Mouse (Mus musculus): ENCODE data around the gene Grik4. TPM values are rescaled to one million over a fixed set of nuclear protein-coding genes. Genes with fewer than 3 reads are reported as not detected.

The Grik4 gene
- polyA plus RNA-seq, 1 experiment from 2014 or later = 0.41 TPM

DNA sequence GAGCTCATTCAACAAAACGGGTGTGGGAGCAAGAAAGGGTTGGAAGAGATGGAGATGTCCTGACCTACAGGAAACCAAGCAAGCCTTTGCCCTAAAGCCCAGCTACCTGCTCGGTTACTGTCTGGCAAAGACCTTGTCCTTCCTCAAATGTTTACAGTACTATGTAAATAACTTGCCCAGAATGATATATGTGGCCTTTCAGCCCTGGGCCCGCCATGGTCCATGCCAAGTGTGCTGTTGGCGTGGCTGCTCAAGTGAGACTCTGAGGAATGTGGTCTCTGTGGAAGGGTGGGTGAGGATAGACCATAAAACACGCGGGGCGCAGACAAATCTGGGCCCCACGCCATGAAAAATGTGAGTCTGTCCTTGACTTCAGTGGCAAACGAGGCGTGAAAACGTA lies 83.1 kb downstream of the Grik4 start:
- Histone ChIP-seq H3K27me3 (no peaks in the 10 kb centered on the region), H3K9me3 (replicated peaks) (no peaks in the 10 kb centered on the region), H3K36me3 (replicated peaks) (no peaks in the 10 kb centered on the region), H3K4me2 (no peak overlapping the region), H3K9ac (no peak overlapping the region), H3K4me3 (replicated peaks) (no peak overlapping the region), H3K27ac (replicated peaks) (no peak overlapping the region), H3K4me1 (replicated peaks) (no peaks in the 10 kb centered on the region; the same call in 1 of the 2 replicates)
- WGBS (ENCODE audit: insufficient replicate concordance) = 63% methylated on average over 11 of the region's 11 CpGs
- no peak for ATAC-seq (ENCODE audit: insufficient read depth)

DNA sequence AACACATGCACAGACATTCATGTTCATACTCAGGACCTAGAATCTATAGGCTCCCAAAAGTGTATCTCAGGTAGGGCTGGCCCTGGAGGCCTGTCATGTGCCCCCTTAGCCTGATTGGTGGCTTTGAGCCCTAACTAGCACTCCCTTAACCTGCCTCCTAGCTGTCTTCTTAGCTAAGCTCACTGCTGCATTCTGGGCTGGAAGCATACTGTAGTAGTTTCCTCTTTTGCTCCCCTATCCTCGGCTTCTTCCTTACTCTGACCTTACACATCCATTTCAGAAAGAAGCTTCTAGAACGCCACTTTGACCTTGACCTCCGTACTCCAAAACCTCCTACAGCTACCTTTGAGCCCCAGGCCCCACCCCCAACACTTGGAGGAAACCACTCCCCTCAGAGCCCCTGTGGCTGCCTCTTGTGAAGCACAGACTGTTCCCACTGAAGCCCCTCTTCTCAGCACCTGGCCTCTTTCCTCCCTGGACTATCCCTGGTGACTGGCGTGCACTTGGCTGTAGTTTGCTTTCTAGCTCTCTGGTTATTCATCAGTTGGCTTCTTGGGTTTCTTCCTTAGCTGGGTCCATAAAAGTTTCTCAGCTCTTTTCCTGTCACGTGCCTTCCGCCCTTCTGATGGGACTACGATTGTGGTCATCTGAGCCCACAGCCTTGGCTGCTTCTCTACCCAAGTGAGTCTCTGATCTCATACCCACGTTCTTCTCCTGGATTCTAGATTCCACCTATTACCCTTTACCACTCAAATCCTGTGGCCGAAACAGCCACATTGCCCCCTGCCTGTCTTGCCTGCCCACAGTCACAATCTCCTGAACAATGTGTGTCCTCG lies 84.1 kb downstream of the Grik4 start:
- no peaks in the 10 kb centered on the region for H3K4me1 ChIP-seq (replicated peaks)
- H3K4me3 ChIP-seq (replicated peaks) = no peak overlapping the region
- no peaks in the 10 kb centered on the region for H3K9me3 ChIP-seq (replicated peaks)
- no peak overlapping the region for H3K4me2 ChIP-seq
- H3K9ac ChIP-seq = no peak overlapping the region
- no peaks in the 10 kb centered on the region for H3K36me3 ChIP-seq (replicated peaks)
- WGBS (ENCODE audit: insufficient replicate concordance) = 33% methylated on average over 10 of the region's 10 CpGs
- H3K27me3 ChIP-seq = no peaks in the 10 kb centered on the region
- ATAC-seq (ENCODE audit: insufficient read depth) = no peak
- H3K27ac ChIP-seq (replicated peaks) = no peak overlapping the region

DNA sequence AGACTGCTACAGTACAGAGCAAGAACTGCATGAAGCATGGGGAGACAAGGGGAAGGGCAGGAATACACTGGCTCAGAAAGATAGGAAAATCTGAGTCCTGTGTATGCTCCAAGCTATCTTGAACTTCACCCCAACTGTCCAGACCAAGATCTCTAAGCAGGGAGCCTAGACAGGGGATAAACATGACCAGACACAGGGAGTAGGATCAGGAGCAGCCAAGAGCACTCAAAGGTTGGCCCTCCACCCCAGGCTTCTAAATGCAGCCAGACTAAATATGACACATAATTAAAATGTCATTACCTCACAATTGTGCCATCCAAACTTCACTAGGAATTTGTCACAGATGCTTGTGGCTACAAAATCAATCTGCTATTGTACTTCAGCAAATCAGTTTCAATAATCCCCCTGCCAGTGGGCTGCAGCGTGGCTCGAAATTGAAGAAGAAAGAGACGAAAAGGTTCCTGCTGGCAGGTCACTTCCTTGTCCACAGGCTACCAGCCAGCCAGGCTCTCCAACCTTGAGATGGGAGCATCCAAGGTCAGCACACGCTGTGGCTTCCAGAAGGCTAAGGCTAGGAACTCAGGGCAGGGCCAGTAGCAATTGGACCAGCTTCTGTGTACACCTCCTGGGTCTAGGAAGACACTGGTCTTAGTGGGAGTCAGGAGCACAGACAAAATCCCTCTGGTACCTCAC lies 85.1 kb downstream of the Grik4 start:
- no peak for ATAC-seq (ENCODE audit: insufficient read depth)

DNA sequence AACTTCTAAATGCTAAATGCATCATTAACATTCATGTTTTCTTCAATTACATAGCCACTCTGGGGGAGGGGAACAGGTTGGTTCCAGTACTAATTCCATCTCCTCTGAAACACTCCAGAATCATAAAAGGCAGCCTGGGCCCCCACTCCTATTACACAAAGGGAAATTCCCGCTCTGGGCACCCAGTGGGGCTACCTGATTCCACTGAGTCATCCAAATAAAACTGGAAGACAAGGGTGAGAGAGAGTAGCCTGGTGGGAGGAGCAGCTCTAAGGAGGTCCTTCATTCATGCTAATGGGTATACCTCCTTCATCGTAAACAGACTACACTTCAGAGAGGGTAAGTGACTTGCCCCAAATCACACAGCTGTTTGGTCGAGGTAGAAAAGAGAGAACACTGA lies 85.7 kb downstream of the Grik4 start:
- 44% methylated on average over 3 of the region's 3 CpGs for WGBS (ENCODE audit: insufficient replicate concordance)
- no peak overlapping the region for H3K4me2 ChIP-seq
- no peak for ATAC-seq (ENCODE audit: insufficient read depth)
- no peak overlapping the region for H3K4me3 ChIP-seq (replicated peaks)
- H3K27ac ChIP-seq (replicated peaks) = no peak overlapping the region
- no peaks in the 10 kb centered on the region for H3K4me1 ChIP-seq (replicated peaks)
- no peak overlapping the region for H3K9ac ChIP-seq
- no peaks in the 10 kb centered on the region for H3K27me3 ChIP-seq
- H3K36me3 ChIP-seq (replicated peaks) = no peaks in the 10 kb centered on the region
- no peaks in the 10 kb centered on the region for H3K9me3 ChIP-seq (replicated peaks)

More for the DNA sequence above, 85.1 kb downstream of the Grik4 start:
- Histone ChIP-seq H3K27me3 (no peaks in the 10 kb centered on the region), H3K36me3 (replicated peaks) (no peaks in the 10 kb centered on the region), H3K4me3 (replicated peaks) (no peak overlapping the region), H3K4me1 (replicated peaks) (no peaks in the 10 kb centered on the region), H3K9ac (no peak overlapping the region), H3K4me2 (no peak overlapping the region), H3K9me3 (replicated peaks) (no peaks in the 10 kb centered on the region), H3K27ac (replicated peaks) (no peak overlapping the region)
- WGBS (ENCODE audit: insufficient replicate concordance) = 64% methylated on average over 4 of the region's 4 CpGs

DNA sequence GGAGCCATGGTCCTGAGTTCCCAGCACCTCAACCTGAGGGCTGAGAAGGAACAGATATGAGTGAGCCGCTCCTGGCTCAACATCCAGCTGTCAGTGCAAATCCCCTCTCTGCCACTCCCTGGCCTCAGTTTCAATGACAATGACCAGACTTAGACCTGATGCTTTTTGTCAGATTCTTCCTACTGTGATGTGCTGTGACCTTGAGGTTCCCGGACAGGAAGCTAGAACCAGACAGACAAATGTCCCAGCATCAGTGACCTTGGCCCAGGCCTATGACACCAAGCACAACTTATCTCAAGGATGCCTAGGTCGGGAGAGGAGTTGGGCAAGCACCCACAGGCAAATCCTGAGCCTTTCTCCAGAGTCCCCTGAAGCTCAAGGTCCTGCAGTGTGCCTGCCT lies 86.5 kb downstream of the Grik4 start:
- H3K9ac ChIP-seq = no peak overlapping the region
- no peaks in the 10 kb centered on the region for H3K4me1 ChIP-seq (replicated peaks)
- no peak for ATAC-seq (ENCODE audit: insufficient read depth)
- no peaks in the 10 kb centered on the region for H3K27me3 ChIP-seq
- no peak overlapping the region for H3K27ac ChIP-seq (replicated peaks)
- no peak overlapping the region for H3K4me2 ChIP-seq
- no peaks in the 10 kb centered on the region for H3K9me3 ChIP-seq (replicated peaks)
- no peak overlapping the region for H3K4me3 ChIP-seq (replicated peaks)
- WGBS (ENCODE audit: insufficient replicate concordance) = 55% methylated on average over 3 of the region's 3 CpGs
- no peaks in the 10 kb centered on the region for H3K36me3 ChIP-seq (replicated peaks)

DNA sequence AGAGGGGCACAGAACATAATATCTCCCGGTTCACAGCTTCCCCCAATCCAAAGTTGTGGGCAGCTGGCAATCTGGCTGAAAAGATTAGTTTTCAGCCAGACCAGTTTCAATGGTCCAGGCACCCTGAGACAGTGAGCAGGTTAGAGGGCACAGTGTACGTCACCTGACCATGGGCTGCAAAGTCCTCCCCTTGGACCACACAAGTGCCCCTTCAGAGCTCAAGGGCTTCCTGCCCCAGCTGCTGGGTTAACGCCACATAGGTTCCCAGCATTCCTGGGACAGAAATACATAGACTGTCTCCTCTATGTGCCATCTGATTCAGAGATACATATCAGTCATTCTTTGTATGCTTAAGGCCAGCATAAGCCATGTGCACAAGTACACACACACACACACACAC lies 91.2 kb downstream of the Grik4 start:
- Histone ChIP-seq H3K27ac (replicated peaks) (no peak overlapping the region), H3K9ac (no peak overlapping the region), H3K27me3 (no peaks in the 10 kb centered on the region), H3K4me1 (replicated peaks) (no peaks in the 10 kb centered on the region), H3K9me3 (replicated peaks) (no peaks in the 10 kb centered on the region), H3K4me2 (no peak overlapping the region), H3K36me3 (replicated peaks) (no peaks in the 10 kb centered on the region), H3K4me3 (replicated peaks) (no peak overlapping the region)
- ATAC-seq (ENCODE audit: insufficient read depth) = no peak
- 49% methylated on average over 3 of the region's 3 CpGs for WGBS (ENCODE audit: insufficient replicate concordance)

DNA sequence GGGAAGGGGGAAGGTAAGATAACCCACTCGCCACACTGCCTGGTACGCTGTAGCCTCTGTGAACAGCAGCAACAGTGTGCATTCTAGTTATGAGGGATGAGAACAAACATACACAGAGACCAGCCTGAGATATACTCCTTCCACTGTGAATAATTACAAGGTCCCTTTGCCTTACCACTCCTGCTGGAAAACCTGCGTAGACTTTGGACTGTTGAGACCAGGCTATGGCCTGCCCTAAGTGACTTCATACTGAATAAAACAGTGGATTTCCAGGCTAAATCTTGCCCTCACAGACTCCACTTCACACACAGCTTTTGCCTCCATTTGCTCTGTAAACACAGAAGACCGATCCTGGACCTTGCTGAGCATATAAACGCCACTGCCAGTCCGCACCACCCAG lies 94.2 kb downstream of the Grik4 start:
- H3K9ac ChIP-seq = no peak overlapping the region
- H3K36me3 ChIP-seq (replicated peaks) = no peaks in the 10 kb centered on the region
- no peak overlapping the region for H3K27ac ChIP-seq (replicated peaks)
- H3K9me3 ChIP-seq (replicated peaks) = no peaks in the 10 kb centered on the region
- H3K4me2 ChIP-seq = no peak overlapping the region
- no peaks in the 10 kb centered on the region for H3K4me1 ChIP-seq (replicated peaks)
- no peak overlapping the region for H3K4me3 ChIP-seq (replicated peaks)
- H3K27me3 ChIP-seq = no peaks in the 10 kb centered on the region
- ATAC-seq (ENCODE audit: insufficient read depth) = no peak
- 71% methylated on average over 6 of the region's 6 CpGs for WGBS (ENCODE audit: insufficient replicate concordance)

DNA sequence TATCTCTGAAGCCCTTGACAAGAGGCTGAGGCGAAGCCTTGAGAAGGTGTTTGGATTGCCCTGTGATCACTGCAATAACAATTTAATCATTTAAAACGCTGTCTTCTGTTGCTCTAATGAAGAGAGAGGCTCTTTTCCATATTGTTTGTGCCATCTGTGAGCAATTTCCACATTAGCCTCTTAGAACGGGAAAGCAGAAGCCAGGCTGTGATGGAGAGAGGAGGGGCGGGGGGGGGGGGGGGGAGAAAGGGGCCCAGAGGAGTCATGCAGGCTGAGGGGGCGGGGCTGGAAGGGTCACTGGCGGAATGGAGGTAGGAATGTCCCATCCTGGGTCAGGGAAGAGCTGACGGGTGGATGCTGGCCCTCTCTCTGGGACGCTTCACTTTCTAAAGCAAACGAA lies 96.2 kb downstream of the Grik4 start:
- WGBS (ENCODE audit: insufficient replicate concordance) = 45% methylated on average over 8 of the region's 9 CpGs
- Histone ChIP-seq H3K27ac (replicated peaks) (no peak overlapping the region), H3K36me3 (replicated peaks) (no peaks in the 10 kb centered on the region), H3K27me3 (no peaks in the 10 kb centered on the region), H3K9me3 (replicated peaks) (no peaks in the 10 kb centered on the region), H3K9ac (no peak overlapping the region), H3K4me1 (replicated peaks) (no peaks in the 10 kb centered on the region), H3K4me2 (no peak overlapping the region), H3K4me3 (replicated peaks) (no peak overlapping the region)
- no peak for ATAC-seq (ENCODE audit: insufficient read depth)

DNA sequence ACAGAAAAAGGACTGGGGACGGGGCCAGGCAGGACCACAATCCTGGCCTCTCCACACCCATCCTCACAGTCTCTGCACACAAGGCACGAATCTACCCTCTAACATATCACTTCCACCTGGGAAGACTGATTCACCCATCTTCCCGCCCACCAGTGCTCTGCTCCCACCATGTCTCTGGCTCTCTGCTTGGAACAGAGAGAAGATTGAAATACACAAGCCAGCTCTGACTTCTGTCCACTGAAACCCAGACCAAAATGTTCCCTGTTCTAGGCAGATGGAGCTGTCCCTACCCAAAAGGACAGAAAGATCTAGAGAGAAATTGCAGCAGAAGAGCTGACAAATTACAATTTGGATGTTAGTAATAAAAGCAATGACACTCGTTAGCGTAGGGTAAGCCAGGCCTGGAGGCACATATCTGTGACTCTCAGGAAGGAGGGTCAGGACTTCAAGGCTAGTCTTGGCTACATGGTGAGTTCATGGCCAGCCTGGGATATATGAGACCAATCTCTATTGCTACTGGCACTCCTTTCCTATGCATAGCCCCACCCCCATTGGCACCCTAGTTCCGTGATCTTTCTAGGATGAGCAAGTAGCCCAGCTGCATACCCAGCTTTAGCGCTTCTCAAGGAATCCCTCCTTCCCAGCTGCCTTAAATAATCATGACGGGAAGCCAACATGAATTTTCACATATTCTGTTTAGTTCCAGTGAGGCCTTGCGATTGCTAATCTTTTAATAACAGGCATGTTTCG lies 97.4 kb downstream of the Grik4 start:
- Histone ChIP-seq H3K36me3 (replicated peaks) (no peaks in the 10 kb centered on the region), H3K9me3 (replicated peaks) (no peaks in the 10 kb centered on the region), H3K4me3 (replicated peaks) (no peak overlapping the region), H3K27ac (replicated peaks) (no peak overlapping the region), H3K4me2 (no peak overlapping the region), H3K27me3 (no peaks in the 10 kb centered on the region), H3K4me1 (replicated peaks) (no peaks in the 10 kb centered on the region), H3K9ac (no peak overlapping the region)
- WGBS (ENCODE audit: insufficient replicate concordance) = 57% methylated on average over 10 of the region's 10 CpGs
- ATAC-seq (ENCODE audit: insufficient read depth) = no peak

DNA sequence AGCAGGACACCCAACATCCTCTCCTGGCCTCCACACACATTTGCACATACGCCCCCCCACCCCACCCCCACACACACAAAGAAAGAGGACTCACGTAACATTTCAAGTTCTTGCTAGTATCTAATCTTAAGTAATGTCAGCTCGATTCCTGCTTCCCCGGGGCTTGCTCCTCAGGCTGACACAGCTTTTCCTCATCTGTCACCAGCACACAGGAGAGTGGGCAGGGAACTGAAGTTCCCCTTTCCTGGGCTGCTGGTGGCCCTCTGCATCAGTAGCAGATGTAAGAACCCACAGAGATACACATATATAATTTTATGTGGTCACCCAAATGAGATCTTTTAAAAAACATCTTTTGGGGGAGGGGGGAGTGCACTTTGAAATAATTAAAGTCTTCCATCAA lies 98.2 kb downstream of the Grik4 start:
- H3K27ac ChIP-seq (replicated peaks) = no peak overlapping the region
- H3K4me2 ChIP-seq = no peak overlapping the region
- H3K4me1 ChIP-seq (replicated peaks) = no peaks in the 10 kb centered on the region
- no peaks in the 10 kb centered on the region for H3K27me3 ChIP-seq
- no peaks in the 10 kb centered on the region for H3K9me3 ChIP-seq (replicated peaks)
- WGBS (ENCODE audit: insufficient replicate concordance) = 26% methylated on average over 4 of the region's 4 CpGs
- no peaks in the 10 kb centered on the region for H3K36me3 ChIP-seq (replicated peaks)
- no peak for ATAC-seq (ENCODE audit: insufficient read depth)
- no peak overlapping the region for H3K9ac ChIP-seq
- H3K4me3 ChIP-seq (replicated peaks) = no peak overlapping the region

DNA sequence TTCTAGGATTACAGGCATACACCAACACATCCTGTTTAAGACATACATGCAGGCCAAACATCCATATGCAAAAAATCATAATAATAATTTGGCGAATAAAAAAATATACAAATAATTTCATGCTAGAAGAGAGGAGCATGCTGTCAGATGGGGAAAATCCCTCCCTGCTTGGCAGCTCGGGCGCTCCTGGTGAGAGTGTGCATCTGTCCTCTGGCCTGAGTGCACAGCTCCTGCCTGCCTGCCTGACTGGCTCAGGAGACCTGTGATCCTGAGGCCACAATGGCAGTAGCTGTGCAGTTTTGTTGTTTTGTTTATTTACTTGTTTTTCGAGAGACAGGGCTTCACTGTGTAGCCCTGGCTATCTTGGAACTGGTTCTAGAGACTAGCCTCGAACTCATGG lies 100.0 kb downstream of the Grik4 start:
- Histone ChIP-seq H3K9ac (no peak overlapping the region), H3K9me3 (replicated peaks) (no peaks in the 10 kb centered on the region), H3K27ac (replicated peaks) (no peak overlapping the region), H3K4me1 (replicated peaks) (no peaks in the 10 kb centered on the region), H3K4me3 (replicated peaks) (no peak overlapping the region), H3K36me3 (replicated peaks) (no peaks in the 10 kb centered on the region), H3K4me2 (no peak overlapping the region), H3K27me3 (no peaks in the 10 kb centered on the region)
- ATAC-seq (ENCODE audit: insufficient read depth) = no peak
- WGBS (ENCODE audit: insufficient replicate concordance) = 63% methylated on average over 5 of the region's 5 CpGs

Data from liver, embryonic 15.5 days (tissue).